ENCODE assay signal across 8 mouse cellular contexts in the genomic region with DNA sequence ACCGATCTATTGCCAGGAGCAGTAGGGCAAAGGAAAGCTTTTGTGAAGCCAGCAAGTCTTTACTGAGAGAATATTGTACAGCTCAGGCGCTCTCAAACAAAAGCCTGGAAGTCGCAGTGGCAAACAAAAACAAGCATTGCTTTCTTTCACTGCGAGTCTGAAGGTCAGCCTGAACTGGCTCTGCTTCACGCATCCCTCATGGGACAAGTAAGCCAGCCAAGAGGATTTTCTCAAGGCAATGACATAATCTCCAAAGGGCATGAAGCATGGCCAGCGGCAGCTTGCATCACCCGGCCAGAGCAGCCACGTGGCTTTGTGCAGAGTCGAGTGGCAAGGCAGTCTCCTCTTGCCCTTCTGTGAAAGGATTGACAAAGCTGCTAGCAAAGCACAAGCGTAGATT.
DNase-seq lines count a peak whose midpoint lies in the region; ATAC-seq and TF ChIP-seq lines count a peak whose summit lies in the region.
"Had no signal": no experiment of that assay in that cellular context is flagged by ENCODE, and none has a peak within 500 bp of the region (broad histone marks: within the 10 kb centered on the region; RNA-seq: fewer than 3 reads in every experiment).

No protein-coding gene starts in this region.

- no peaks in the 10 kb centered on the region for H3K36me3 ChIP-seq in heart, embryonic 10.5 days
- no peaks in the 10 kb centered on the region for H3K36me3 ChIP-seq in midbrain, postnatal 0 days (ENCODE audit: insufficient read depth, low read length)
- H3K36me3 ChIP-seq: liver, embryonic 15.5 days had no signal

- no peaks in the 10 kb centered on the region for H3K9me3 ChIP-seq in heart, embryonic 10.5 days
- H3K9me3 ChIP-seq in midbrain, postnatal 0 days (ENCODE audit: low read length), result no peaks in the 10 kb centered on the region
- H3K9me3 ChIP-seq: liver, embryonic 15.5 days had no signal

- no peak overlapping the region for H3K4me3 ChIP-seq in cerebellum, adult 2 months (replicated peaks; ENCODE audit: insufficient read depth, low read depth, low read length)
- no peak overlapping the region for H3K4me3 ChIP-seq in heart, embryonic 10.5 days
- H3K4me3 ChIP-seq in midbrain, postnatal 0 days (ENCODE audit: low read depth, low read length), result no peak overlapping the region
- H3K4me3 ChIP-seq: liver, embryonic 15.5 days had no signal

- no peak overlapping the region for H3K4me2 ChIP-seq in midbrain, postnatal 0 days (ENCODE audit: low read depth, low read length, poor library complexity, severe bottlenecking)
- H3K4me2 ChIP-seq: liver, embryonic 15.5 days had no signal

- peaks cover 11% of the 10 kb centered on the region for H3K4me1 ChIP-seq in cerebellum, adult 2 months (ENCODE audit: control insufficient read depth, insufficient read depth, low read length)
- H3K4me1 ChIP-seq in heart, embryonic 10.5 days, result no peaks in the 10 kb centered on the region
- H3K4me1 ChIP-seq in midbrain, postnatal 0 days (ENCODE audit: insufficient read depth, low read length), result no peaks in the 10 kb centered on the region
- H3K4me1 ChIP-seq: liver, embryonic 15.5 days had no signal

- peak; percentile 26 to 31 for DNase-seq in right cerebral cortex, postnatal 10 days (ENCODE audit: low spot score in 2 of 2)
- no peak for DNase-seq in right cerebral cortex, postnatal 4 days
- peak; percentile 29 to 41 for DNase-seq in cerebellum, adult 2 months
- peak; percentile 73 for DNase-seq in heart, embryonic 10.5 days (ENCODE audit: low spot score)
- DNase-seq in midbrain, postnatal 0 days (ENCODE audit: low spot score), result peak; percentile 77
- DNase-seq in spleen, postnatal 36 days (ENCODE audit: low spot score in 2 of 2), result no peak

- WGBS in cerebellum, adult 2 months, result 19% methylated on average over 10 of the region's 10 CpGs
- 68% methylated on average over 10 of the region's 10 CpGs for WGBS in heart, embryonic 10.5 days
- WGBS in midbrain, postnatal 0 days, result 26% methylated on average over 10 of the region's 10 CpGs

- no peak overlapping the region for H3K27ac ChIP-seq in cerebellum, adult 2 months (ENCODE audit: insufficient read depth, low read length)
- no peak overlapping the region for H3K27ac ChIP-seq in heart, embryonic 10.5 days
- H3K27ac ChIP-seq in midbrain, postnatal 0 days (ENCODE audit: low read depth, low read length), result no peak overlapping the region
- H3K27ac ChIP-seq: liver, embryonic 15.5 days had no signal

- no peaks in the 10 kb centered on the region; the same call in 1 of the 2 replicates for H3K27me3 ChIP-seq in cerebellum, adult 2 months (ENCODE audit: control insufficient read depth, insufficient read depth, low read length)
- no peaks in the 10 kb centered on the region for H3K27me3 ChIP-seq in heart, embryonic 10.5 days (ENCODE audit: insufficient read depth, poor library complexity, severe bottlenecking)
- H3K27me3 ChIP-seq in midbrain, postnatal 0 days (ENCODE audit: insufficient read depth, low read length), result no peaks in the 10 kb centered on the region
- H3K27me3 ChIP-seq: liver, embryonic 15.5 days had no signal

- no peak for TF ChIP-seq POLR2A in cerebellum, adult 2 months (IDR thresholded peaks at IDR 0.05; ENCODE audit: borderline replicate concordance, insufficient read depth, low read length)

- ATAC-seq in midbrain, postnatal 0 days (ENCODE audit: low FRiP score), result peak; percentile 90
- ATAC-seq in megakaryocyte progenitor cell, adult 5-6 weeks (replicated peaks; ENCODE audit: poor library complexity), result no peak

- TF ChIP-seq CTCF in cerebellum, adult 2 months (IDR thresholded peaks at IDR 0.05; ENCODE audit: borderline replicate concordance, insufficient read depth, low read depth, low read length), result no peak
- TF ChIP-seq CTCF in midbrain, postnatal 0 days (IDR thresholded peaks at IDR 0.05), result no peak

- H3K9ac ChIP-seq in midbrain, postnatal 0 days (replicated peaks; ENCODE audit: low read length, poor library complexity, severe bottlenecking), result no peak overlapping the region
- H3K9ac ChIP-seq: liver, embryonic 15.5 days had no signal

Comparison
In these comparisons a context has a peak if more than half of its experiments do, and no peak if none do; other contexts are left out.
1. DNase-seq: peak in right cerebral cortex, postnatal 10 days (2 of 2), cerebellum, adult 2 months (2 of 2), heart, embryonic 10.5 days (single experiment) and midbrain, postnatal 0 days (single experiment); none in right cerebral cortex, postnatal 4 days (single experiment) and spleen, postnatal 36 days (0 of 2).